Mouse (Mus musculus) hindbrain, embryonic 15.5 days (tissue): ENCODE data around the gene Zfp612. TPM values are rescaled to one million over a fixed set of nuclear protein-coding genes. Genes with fewer than 3 reads are reported as not detected.

Source experiments
- ATAC-seq: fragments of 200-750 bp; cut with Nextera tagmentation; 2 replicates; pipeline ENCODE4 v1.8.0; 2017; ENCODE audit warnings: low read depth, moderate number of reproducible peaks, moderate TSS enrichment; ENCODE audit not compliant: low FRiP score
- H3K27ac ChIP-seq: fragments of 300-500 bp; sonication (generic); replicated peaks from 2 replicates; pipeline ENCODE4 v1.5.1; 2015; ENCODE audit warnings: mild to moderate bottlenecking, inconsistent platforms
- H3K27me3 ChIP-seq: fragments of 300-500 bp; sonication (generic); 2 replicates; pipeline ENCODE4 v1.6.1; 2015; ENCODE audit warnings: control low read depth, inconsistent platforms
- H3K36me3 ChIP-seq: fragments of 300-500 bp; sonication (generic); 2 replicates; pipeline ENCODE4 v1.6.1; 2015; ENCODE audit warnings: control low read depth, inconsistent platforms
- H3K4me1 ChIP-seq: fragments of 300-500 bp; sonication (generic); replicated peaks from 2 replicates; pipeline ENCODE4 v1.6.1; 2015; ENCODE audit warnings: control low read depth, inconsistent platforms
- H3K4me2 ChIP-seq: fragments of 300-500 bp; sonication (generic); 2 replicates; pipeline ENCODE4 v1.6.1; 2015; ENCODE audit warnings: moderate library complexity, mild to moderate bottlenecking, inconsistent platforms
- H3K4me3 ChIP-seq: fragments of 300-500 bp; sonication (generic); 2 replicates; pipeline ENCODE4 v1.5.1; 2015; ENCODE audit warnings: mild to moderate bottlenecking, inconsistent platforms
- H3K9ac ChIP-seq: fragments of 300-500 bp; sonication (generic); 2 replicates; pipeline ENCODE4 v1.6.1; 2015; ENCODE audit warnings: inconsistent platforms
- H3K9me3 ChIP-seq: fragments of 300-500 bp; sonication (generic); 2 replicates; pipeline ENCODE4 v1.6.1; 2016; ENCODE audit warnings: control low read depth, inconsistent platforms
- WGBS: fragments of 180-500 bp; shearing (Covaris S2); methylation state at CpG from one replicate; pipeline ENCODE4 v1.1.7; 2015; 5-methylcytosine and 5-hydroxymethylcytosine counted together
- polyA plus RNA-seq: library from polyadenylated mRNA; unstranded; fragments of >200 nt; fragmentation: Nextera tagmentation; extraction: Ambion mirVana; gene quantifications from 2 replicates; pipeline ENCODE4 v1.2.1, GENCODE M21; 2015

The Zfp612 gene
- polyA plus RNA-seq, 1 experiment from 2014 or later = 20.4 TPM

GRCm38 (mm10) chr8:110140156-110140555 is 60.6 kb downstream of the Zfp612 start:
- Histone ChIP-seq H3K4me2 (no peak overlapping the region), H3K9me3 (no peaks in the 10 kb centered on the region), H3K4me1 (peaks cover 3% of the 10 kb centered on the region; the same call in 1 of the 2 replicates), H3K27ac (no peak overlapping the region), H3K9ac (no peak overlapping the region), H3K4me3 (no peak overlapping the region), H3K27me3 (no peaks in the 10 kb centered on the region), H3K36me3 (no peaks in the 10 kb centered on the region)
- 80% methylated on average over 3 of the region's 3 CpGs for WGBS
- ATAC-seq = no peak

GRCm38 (mm10) chr8:110140770-110141169 is 61.2 kb downstream of the Zfp612 start:
- no peak for ATAC-seq
- H3K9ac ChIP-seq = no peak overlapping the region
- no peak overlapping the region for H3K4me3 ChIP-seq
- no peaks in the 10 kb centered on the region for H3K4me1 ChIP-seq
- H3K27me3 ChIP-seq = no peaks in the 10 kb centered on the region
- no peaks in the 10 kb centered on the region for H3K9me3 ChIP-seq
- no peak overlapping the region for H3K4me2 ChIP-seq
- WGBS = 71% methylated on average over 4 of the region's 4 CpGs
- H3K27ac ChIP-seq = no peak overlapping the region
- H3K36me3 ChIP-seq = no peaks in the 10 kb centered on the region

Other genes with a start within 250 kb of the Zfp612 start
- 4.4 and 5.3 TPM in 2 replicates for gene Phlpp2, start 211.2 kb upstream of the Zfp612 start, polyA plus RNA-seq
- gene Marveld3, start 117.5 kb upstream of the Zfp612 start, polyA plus RNA-seq = 1.6 and 2.2 TPM in 2 replicates
- not detected in 2 replicates for gene Tat, start 89.3 kb upstream of the Zfp612 start, polyA plus RNA-seq
- not detected in 2 replicates for gene Chst4, start 40.0 kb upstream of the Zfp612 start, polyA plus RNA-seq
- not detected in 2 replicates for gene Gm21964, start 21.5 kb downstream of the Zfp612 start, polyA plus RNA-seq
- gene Gm17720, start 23.0 kb downstream of the Zfp612 start, polyA plus RNA-seq = not detected in 2 replicates
- gene Calb2, start 88.5 kb downstream of the Zfp612 start, polyA plus RNA-seq = 112 and 126 TPM in 2 replicates
- gene Cmtr2, start 135.9 kb downstream of the Zfp612 start, polyA plus RNA-seq = 10.0 and 10.9 TPM in 2 replicates
- 0.33 and 0.41 TPM in 2 replicates for gene Hydin, start 187.2 kb downstream of the Zfp612 start, polyA plus RNA-seq